Mouse (Mus musculus) thymus, adult 2 months (tissue): ENCODE measurements around the gene Aph1a.

Experiments
- CTCF ChIP-seq: fragments of 200-500 bp; IDR thresholded peaks from 2 replicates; pipeline ENCODE4 v1.5.1; 2012; ENCODE audit warnings: mild to moderate bottlenecking, control low read depth, low read length, moderate library complexity, borderline replicate concordance; ENCODE audit not compliant: control insufficient read depth, poor library complexity, insufficient read depth; ENCODE audit errors: extremely low read depth
- POLR2A ChIP-seq: fragments of 200-500 bp; IDR thresholded peaks from 2 replicates; pipeline ENCODE4 v1.6.1; 2012; ENCODE audit warnings: mild to moderate bottlenecking, low read length, control low read depth, moderate library complexity; ENCODE audit not compliant: control insufficient read depth, poor library complexity, insufficient read depth; ENCODE audit errors: extremely low read depth

GRCm38 (mm10) chr3:95905940-95906492 is 12.2 kb downstream of the Aph1a start:
- TF ChIP-seq POLR2A, result no peak
- TF ChIP-seq CTCF, result no peak
